Mouse (Mus musculus) colon, adult 2 months (tissue): ENCODE data around the gene Colgalt1. TPM values are rescaled to one million over a fixed set of nuclear protein-coding genes. Genes with fewer than 3 reads are reported as not detected.

Experiments used
- polyA plus RNA-seq: library from polyadenylated mRNA; depleted of rRNA; stranded (reverse); fragments of >200 nt; gene quantifications from 2 replicates; pipeline ENCODE4 v1.2.3, GENCODE M21; 2012; rRNA removed

The Colgalt1 gene
- polyA plus RNA-seq: 120 and 129 TPM in 2 replicates

DNA sequence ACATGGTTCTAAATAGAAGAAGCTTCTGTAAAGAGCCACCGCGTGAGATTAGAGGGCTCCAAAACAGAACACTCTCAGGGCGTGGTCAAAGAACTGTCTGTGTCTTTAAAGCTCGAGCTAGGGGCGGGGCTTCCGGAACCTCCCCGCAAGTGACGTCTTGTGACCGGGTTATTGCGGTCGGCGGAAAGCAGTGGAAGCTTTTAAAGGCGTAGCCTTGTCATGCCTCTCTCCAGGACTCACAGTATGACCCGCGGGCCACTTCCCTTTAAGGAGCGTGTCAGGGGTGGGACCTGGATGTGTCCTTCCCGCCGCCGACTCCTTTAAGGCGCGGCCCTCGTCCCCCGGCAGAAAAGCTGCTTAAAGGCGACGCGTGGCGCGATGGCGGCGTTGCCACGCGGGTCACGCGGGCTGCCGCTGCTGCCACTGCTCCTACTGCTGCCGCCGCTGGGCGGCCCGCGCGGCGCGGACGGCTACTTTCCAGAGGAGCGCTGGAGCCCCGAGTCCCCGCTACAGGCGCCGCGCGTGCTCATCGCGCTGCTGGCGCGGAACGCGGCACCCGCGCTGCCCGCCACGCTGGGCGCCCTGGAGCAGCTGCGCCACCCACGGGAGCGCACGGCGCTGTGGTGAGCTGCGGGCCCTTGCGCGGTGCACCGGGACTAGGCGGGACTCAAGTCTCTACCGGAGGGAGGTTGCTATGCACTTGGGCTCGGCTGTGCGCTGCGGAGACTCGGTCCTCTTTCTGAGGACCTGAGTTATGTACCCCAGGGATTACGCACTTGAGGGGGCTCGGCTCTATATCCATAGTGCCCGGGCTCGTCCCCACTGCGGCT, at the start of gene Colgalt1:
Gene Colgalt1, plus strand, starts transcription at position 177 of the 830 bp plus-strand sequence.

DNA sequence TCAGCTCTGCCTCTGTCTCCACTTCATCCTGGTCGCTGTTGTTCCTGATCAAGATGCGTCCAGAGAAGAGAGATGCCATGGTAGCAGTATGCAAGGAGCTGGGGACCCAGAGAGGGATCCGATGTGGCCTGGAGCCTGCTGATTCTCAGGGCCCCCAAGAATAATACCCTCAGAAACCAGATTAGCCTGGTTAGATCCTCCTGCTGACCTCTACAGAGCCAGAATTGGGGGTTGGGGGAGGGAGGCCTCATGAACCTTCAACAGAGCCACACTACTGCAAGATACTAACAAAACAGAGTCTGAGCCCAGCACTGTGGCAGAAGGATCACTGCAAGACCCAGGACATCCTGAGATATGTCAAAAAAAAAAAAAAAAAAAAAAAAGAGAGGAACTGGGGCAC, 44.3 kb upstream of the Colgalt1 start, which contains the start of gene Nxnl1:
Gene Nxnl1, minus strand, starts transcription at position 101 of the 400 bp plus-strand sequence.

DNA sequence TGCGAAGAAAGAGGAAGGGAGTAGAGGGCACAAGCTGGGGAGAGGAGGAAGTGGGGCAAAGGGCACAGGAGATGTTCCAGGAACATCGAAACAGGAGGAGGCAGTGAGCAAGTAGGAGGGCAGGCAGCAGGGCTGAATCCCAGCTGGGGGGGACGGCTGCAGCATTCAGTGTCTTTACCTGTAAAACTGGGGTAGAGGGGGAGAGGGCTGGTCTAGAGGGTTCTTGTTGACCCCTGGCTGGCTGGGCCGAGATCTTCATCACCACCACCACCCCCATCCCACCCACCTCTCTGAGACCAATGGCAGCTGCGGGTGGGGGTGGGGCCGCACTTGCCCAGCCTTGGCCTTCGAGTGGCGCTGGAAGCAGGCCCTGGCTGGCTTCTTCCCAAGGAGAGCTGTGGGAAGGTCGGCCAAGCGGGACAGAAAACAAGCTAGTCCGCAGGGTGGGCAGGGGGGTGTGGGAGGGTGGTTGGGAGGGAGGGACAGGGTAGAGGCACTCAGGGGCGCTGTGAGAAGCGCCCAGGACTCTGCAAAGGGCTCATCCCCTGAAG, 42.3 kb upstream of the Colgalt1 start, which contains the start of gene Slc27a1:
Gene Slc27a1, plus strand, starts transcription at position 496 of the 551 bp plus-strand sequence.

GRCm38 (mm10) chr8:71591471-71592373, 19.1 kb upstream of the Colgalt1 start, which contains the start of gene Pgls:
TSS of gene Pgls (plus strand) at chr8:71592176.

GRCm38 (mm10) chr8:71597451-71597850, 13.3 kb upstream of the Colgalt1 start, which contains the start of gene Fam129c:
TSS of gene Fam129c (plus strand) at chr8:71597648.

GRCm38 (mm10) chr8:71671549-71671965, 60.8 kb downstream of the Colgalt1 start, which contains the start of gene Unc13a:
TSS of gene Unc13a (minus strand) at chr8:71671757.

Other genes starting within 250 kb of the Colgalt1 start
- gene Use1, start 244.2 kb upstream of the Colgalt1 start, polyA plus RNA-seq: 119 and 126 TPM in 2 replicates
- gene Ocel1, start 239.7 kb upstream of the Colgalt1 start, polyA plus RNA-seq: 27.3 and 51.2 TPM in 2 replicates
- 411 and 497 TPM in 2 replicates for gene Nr2f6, start 229.0 kb upstream of the Colgalt1 start, polyA plus RNA-seq
- gene Ushbp1, start 215.2 kb upstream of the Colgalt1 start, polyA plus RNA-seq: 9.9 and 11.4 TPM in 2 replicates
- gene Babam1, start 214.1 kb upstream of the Colgalt1 start, polyA plus RNA-seq: 137 and 140 TPM in 2 replicates
- 20.1 and 26.5 TPM in 2 replicates for gene Ankle1, start 205.0 kb upstream of the Colgalt1 start, polyA plus RNA-seq
- 48.1 and 60.2 TPM in 2 replicates for gene Abhd8, start 147.3 kb upstream of the Colgalt1 start, polyA plus RNA-seq
- 177 and 193 TPM in 2 replicates for gene Mrpl34, start 146.0 kb upstream of the Colgalt1 start, polyA plus RNA-seq
- gene Dda1, start 141.8 kb upstream of the Colgalt1 start, polyA plus RNA-seq: 91.4 and 116 TPM in 2 replicates
- gene Ano8, start 125.0 kb upstream of the Colgalt1 start, polyA plus RNA-seq: 26.9 and 33.6 TPM in 2 replicates
- gene Gtpbp3, start 122.9 kb upstream of the Colgalt1 start, polyA plus RNA-seq: 41.9 and 45.0 TPM in 2 replicates
- 241 and 256 TPM in 2 replicates for gene Plvap, start 99.2 kb upstream of the Colgalt1 start, polyA plus RNA-seq
- gene Ccdc194, start 85.3 kb upstream of the Colgalt1 start, polyA plus RNA-seq: not detected in 2 replicates
- gene Bst2, start 73.5 kb upstream of the Colgalt1 start, polyA plus RNA-seq: 152 and 173 TPM in 2 replicates
- gene Mvb12a, start 68.1 kb upstream of the Colgalt1 start, polyA plus RNA-seq: 211 and 221 TPM in 2 replicates
- 0.60 and 1.3 TPM in 2 replicates for gene Tmem221, start 52.1 kb upstream of the Colgalt1 start, polyA plus RNA-seq
- not detected in 2 replicates for gene Nxnl1, start 44.4 kb upstream of the Colgalt1 start, polyA plus RNA-seq
- gene Slc27a1, start 42.1 kb upstream of the Colgalt1 start, polyA plus RNA-seq: 99.3 and 110 TPM in 2 replicates
- gene Pgls, start 18.8 kb upstream of the Colgalt1 start, polyA plus RNA-seq: 232 and 268 TPM in 2 replicates
- gene Fam129c, start 13.3 kb upstream of the Colgalt1 start, polyA plus RNA-seq: 6.0 and 7.6 TPM in 2 replicates
- gene Unc13a, start 60.8 kb downstream of the Colgalt1 start, polyA plus RNA-seq: 2.2 and 3.2 TPM in 2 replicates
- 18.7 and 23.3 TPM in 2 replicates for gene Jak3, start 65.3 kb downstream of the Colgalt1 start, polyA plus RNA-seq
- 11.6 and 16.8 TPM in 2 replicates for gene Insl3, start 78.2 kb downstream of the Colgalt1 start, polyA plus RNA-seq
- 298 and 338 TPM in 2 replicates for gene B3gnt3, start 90.8 kb downstream of the Colgalt1 start, polyA plus RNA-seq
- gene Fcho1, start 114.7 kb downstream of the Colgalt1 start, polyA plus RNA-seq: 32.7 and 32.9 TPM in 2 replicates